Mouse (Mus musculus) ES-E14 (cell line): ENCODE results near the gene Gpr183. TPM values are rescaled to one million over a fixed set of nuclear protein-coding genes. Genes with fewer than 3 reads are reported as not detected.

ENCODE experiments used
- DNase-seq: peaks from one replicate; pipeline ENCODE4 v3.0.0-alpha.2; 2013; ENCODE audit warnings: low read depth, low spot score
- H3K27ac ChIP-seq: 2 replicates; pipeline ENCODE4 v1.5.1; 2012; ENCODE audit warnings: low read depth, mild to moderate bottlenecking, low read length, moderate library complexity, mixed read lengths; ENCODE audit not compliant: poor library complexity, insufficient read depth, severe bottlenecking
- H3K36me3 ChIP-seq: 2 replicates; pipeline ENCODE4 v1.6.1; 2012; ENCODE audit warnings: mild to moderate bottlenecking, low read length, moderate library complexity, mixed read lengths; ENCODE audit not compliant: control insufficient read depth, poor library complexity, insufficient read depth, severe bottlenecking
- H3K4me1 ChIP-seq, 2 experiments: fragments of 150-350 bp in 1 of 2; sonication (generic) in 1 of 2; 2 replicates each; pipeline ENCODE4 v1.6.1; 2012; ENCODE audit warnings: low read length in 2 of 2, mild to moderate bottlenecking in 1 of 2, mixed read lengths in 1 of 2; ENCODE audit not compliant: control insufficient read depth in 2 of 2, insufficient read depth in 2 of 2, poor library complexity in 1 of 2
- H3K4me3 ChIP-seq, 2 experiments: fragments of 150-350 bp in 1 of 2; sonication (generic) in 1 of 2; 2 replicates each; pipeline ENCODE4 v1.5.1; 2012; ENCODE audit warnings: low read length in 2 of 2, low read depth in 1 of 2, mild to moderate bottlenecking in 1 of 2, mixed read lengths in 1 of 2; ENCODE audit not compliant: insufficient read depth in 1 of 2, poor library complexity in 1 of 2, severe bottlenecking in 1 of 2
- H3K9ac ChIP-seq: 2 replicates; pipeline ENCODE4 v1.6.1; 2012; ENCODE audit warnings: low read depth, mild to moderate bottlenecking, low read length, mixed read lengths; ENCODE audit not compliant: poor library complexity, insufficient read depth, severe bottlenecking
- H3K9me3 ChIP-seq: fragments of 150-350 bp; sonication (generic); 2 replicates; pipeline ENCODE4 v1.6.1; 2012; ENCODE audit warnings: low read depth, mild to moderate bottlenecking, low read length; ENCODE audit not compliant: control insufficient read depth, insufficient read depth
- CHD2 ChIP-seq: IDR thresholded peaks from 2 replicates; pipeline ENCODE4 v1.6.1; 2014; ENCODE audit warnings: mild to moderate bottlenecking, low read depth, low read length, inconsistent platforms
- HCFC1 ChIP-seq: IDR thresholded peaks from 2 replicates; pipeline ENCODE4 v1.6.1; 2012; ENCODE audit warnings: low read length, inconsistent platforms, borderline replicate concordance; ENCODE audit not compliant: insufficient read depth
- MAFK ChIP-seq: IDR thresholded peaks from 2 replicates; pipeline ENCODE4 v1.6.1; 2014; ENCODE audit warnings: mild to moderate bottlenecking, low read depth, low read length, inconsistent platforms; ENCODE audit not compliant: insufficient read depth
- ZC3H11A ChIP-seq: IDR thresholded peaks from 2 replicates; pipeline ENCODE4 v1.6.1; 2012; ENCODE audit warnings: low read depth, mild to moderate bottlenecking, inconsistent platforms, low read length, borderline replicate concordance
- ZNF384 ChIP-seq: IDR thresholded peaks from 2 replicates; pipeline ENCODE4 v1.6.1; 2012; ENCODE audit warnings: low read depth, low read length, inconsistent platforms
- in situ Hi-C, 2 experiments: fragments of 600-800 bp; cut with MboI; formaldehyde crosslinking; loops; one replicate each; pipeline ENCODE4 v1.15.1; 2025; ENCODE audit warnings: low sequenced_read_pairs in 2 of 2, inconsistent platforms in 1 of 2; ENCODE audit not compliant: unreplicated experiment in 2 of 2
- total RNA-seq: library from RNA; depleted of rRNA; stranded (reverse); fragments of 300-350 nt; gene quantifications from 2 replicates; pipeline ENCODE4 v1.2.3, GENCODE M21; 2012

Gene Gpr183
- total RNA-seq, 1 experiment = 0.45 TPM

DNA sequence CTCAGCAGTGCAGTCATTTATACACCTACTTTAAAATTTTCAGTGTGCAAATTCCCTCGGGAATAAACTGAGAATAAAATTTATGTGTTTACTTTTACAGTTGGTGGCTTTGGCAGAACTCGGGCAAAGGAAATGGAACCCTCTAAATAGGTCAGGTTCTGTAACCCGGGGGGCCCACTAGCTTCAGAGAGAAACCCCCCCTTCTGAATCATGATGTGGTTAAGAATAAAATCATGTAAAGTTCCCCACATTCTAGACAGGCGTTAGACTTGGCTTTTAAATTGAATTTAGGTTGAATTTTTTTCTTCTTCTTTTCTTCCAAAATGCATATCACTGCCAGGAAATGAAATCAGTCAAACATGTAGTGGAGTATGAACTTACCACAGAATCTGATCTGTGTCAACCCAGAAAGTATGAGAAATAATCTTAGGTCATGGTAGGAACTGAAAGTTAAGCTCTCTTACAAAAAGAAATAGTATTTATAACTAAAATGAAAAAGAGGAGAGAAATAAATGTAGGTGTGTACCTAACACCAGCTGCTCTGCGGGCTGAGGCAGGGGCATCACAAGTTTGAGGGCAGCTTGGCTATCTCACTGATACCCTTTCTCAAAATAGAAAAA lies 9.7 kb downstream of the Gpr183 start:
- peaks cover 6% of the 10 kb centered on the region; the same call in 1 of the 2 replicates for H3K36me3 ChIP-seq
- no peak overlapping the region for H3K27ac ChIP-seq
- in situ Hi-C loops = no loop called here
- no peak overlapping the region for H3K9ac ChIP-seq
- peaks cover 0 to 4% of the 10 kb centered on the region in 2 experiments; a peak in 2 of 4 replicates for H3K4me1 ChIP-seq
- no peak overlapping the region for H3K4me3 ChIP-seq
- no peak for DNase-seq
- TF ChIP-seq ZNF384 (no peak), HCFC1 (no peak), ZC3H11A (no peak), CHD2 (no peak), MAFK (no peak)
- no peaks in the 10 kb centered on the region for H3K9me3 ChIP-seq

DNA sequence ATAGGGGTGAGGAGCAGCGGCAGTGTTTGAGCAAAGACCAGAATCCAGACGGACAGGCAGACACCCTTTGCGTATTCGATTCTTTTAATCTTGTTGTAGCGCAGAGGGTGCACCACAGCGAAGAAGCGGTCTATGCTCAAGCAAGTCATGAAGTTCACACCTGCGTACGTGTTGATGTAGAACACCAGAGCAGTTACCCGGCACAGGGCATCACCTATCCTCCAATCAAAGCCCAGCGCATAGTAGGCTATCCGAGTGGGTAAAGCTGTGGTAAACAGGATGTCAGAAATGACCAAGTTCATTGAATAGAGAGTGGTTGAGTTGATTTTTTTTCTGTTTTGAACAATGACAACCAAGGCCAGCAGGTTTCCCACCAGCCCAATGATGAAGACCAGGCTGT lies 10.4 kb downstream of the Gpr183 start:
- Histone ChIP-seq H3K4me1 (peaks cover 0 to 4% of the 10 kb centered on the region in 2 experiments; a peak in 2 of 4 replicates), H3K9me3 (no peaks in the 10 kb centered on the region), H3K9ac (no peak overlapping the region), H3K27ac (no peak overlapping the region), H3K36me3 (peaks cover 6% of the 10 kb centered on the region; the same call in 1 of the 2 replicates), H3K4me3 (no peak overlapping the region)
- no peak for DNase-seq
- TF ChIP-seq ZC3H11A (no peak), MAFK (no peak), CHD2 (no peak), ZNF384 (no peak), HCFC1 (no peak)
- in situ Hi-C loops = no loop called here

DNA sequence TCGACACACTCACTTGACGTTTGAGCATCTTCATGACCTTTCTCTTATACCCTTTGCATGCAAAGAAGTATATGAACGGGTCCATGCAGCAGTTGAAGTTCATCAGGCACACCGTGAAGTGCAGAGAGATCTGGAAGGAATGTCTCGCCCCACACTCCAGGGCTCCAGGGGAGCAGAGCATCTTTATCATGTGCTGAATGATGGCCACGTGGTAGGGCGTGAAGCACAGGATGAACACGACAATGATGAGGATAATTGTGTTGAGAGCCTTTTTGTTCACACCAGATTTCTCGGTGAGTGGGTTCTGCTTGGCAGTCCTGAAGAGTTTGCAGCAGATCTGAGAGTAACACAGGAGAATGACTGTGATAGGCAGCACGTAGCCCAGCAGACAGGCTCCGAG lies 10.9 kb downstream of the Gpr183 start:
- H3K36me3 ChIP-seq = peaks cover 6% of the 10 kb centered on the region; the same call in 1 of the 2 replicates
- H3K9ac ChIP-seq = no peak overlapping the region
- H3K9me3 ChIP-seq = no peaks in the 10 kb centered on the region
- no peak overlapping the region for H3K4me3 ChIP-seq
- in situ Hi-C loops = no loop called here
- TF ChIP-seq ZNF384 = no peak
- TF ChIP-seq CHD2 = no peak
- TF ChIP-seq ZC3H11A = no peak
- no peak for TF ChIP-seq HCFC1
- no peak for TF ChIP-seq MAFK
- DNase-seq = no peak
- H3K4me1 ChIP-seq = peaks cover 0 to 4% of the 10 kb centered on the region in 2 experiments; a peak in 2 of 4 replicates
- no peak overlapping the region for H3K27ac ChIP-seq

DNA sequence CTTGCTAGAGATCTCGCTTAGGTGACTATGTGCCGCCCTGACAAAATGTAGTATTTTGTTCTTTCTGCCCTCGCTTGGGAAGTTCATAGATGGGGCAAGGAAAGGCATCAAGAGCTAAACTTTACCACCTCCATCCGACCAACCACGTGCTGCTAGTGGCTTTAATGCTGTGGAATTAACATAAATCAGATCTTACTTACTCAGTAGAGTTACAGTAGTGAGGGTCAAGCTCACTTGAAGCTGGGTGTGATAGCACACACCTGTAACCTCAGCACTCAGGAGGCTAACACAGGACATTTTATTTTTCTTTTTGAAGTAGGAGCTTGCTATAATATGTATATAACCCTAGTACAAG lies 13.0 kb downstream of the Gpr183 start:
- peaks cover under 1 to 4% of the 10 kb centered on the region in 2 experiments; a peak in 2 of 4 replicates for H3K4me1 ChIP-seq
- H3K36me3 ChIP-seq = peaks cover 6% of the 10 kb centered on the region; the same call in 1 of the 2 replicates
- H3K27ac ChIP-seq = no peak overlapping the region
- no peak for TF ChIP-seq ZNF384
- TF ChIP-seq ZC3H11A = no peak
- no peak for TF ChIP-seq HCFC1
- TF ChIP-seq MAFK = no peak
- TF ChIP-seq CHD2 = no peak
- H3K4me3 ChIP-seq = no peak overlapping the region
- H3K9ac ChIP-seq = no peak overlapping the region
- no peaks in the 10 kb centered on the region for H3K9me3 ChIP-seq
- in situ Hi-C loops = no loop called here
- no peak for DNase-seq
